Mouse (Mus musculus) megakaryocyte, adult 5-6 weeks (primary cell): ENCODE measurements around the gene Olfr951. TPM values are rescaled to one million over a fixed set of nuclear protein-coding genes. Genes with fewer than 3 reads are reported as not detected.

Source experiments
- ATAC-seq: 2 replicates; pipeline ENCODE4 v1.8.0; 2016; ENCODE audit warnings: mild to moderate bottlenecking, inconsistent platforms; ENCODE audit not compliant: poor library complexity, severe bottlenecking
- total RNA-seq, 2 experiments: library from RNA; stranded (forward) in 1 of 2; stranded (reverse) in 1 of 2; fragments of 153-499, 151-499 nt in 1 of 2; fragments of 221-1000, 200-1000 nt in 1 of 2; gene quantifications; 2 replicates each; pipeline versions ENCODE4 v1.2.3 to v1.2.4; 2015 to 2017

Gene Olfr951
- total RNA-seq (2015) (not detected in 2 replicates), total RNA-seq (2017) (not detected in 2 replicates)

DNA sequence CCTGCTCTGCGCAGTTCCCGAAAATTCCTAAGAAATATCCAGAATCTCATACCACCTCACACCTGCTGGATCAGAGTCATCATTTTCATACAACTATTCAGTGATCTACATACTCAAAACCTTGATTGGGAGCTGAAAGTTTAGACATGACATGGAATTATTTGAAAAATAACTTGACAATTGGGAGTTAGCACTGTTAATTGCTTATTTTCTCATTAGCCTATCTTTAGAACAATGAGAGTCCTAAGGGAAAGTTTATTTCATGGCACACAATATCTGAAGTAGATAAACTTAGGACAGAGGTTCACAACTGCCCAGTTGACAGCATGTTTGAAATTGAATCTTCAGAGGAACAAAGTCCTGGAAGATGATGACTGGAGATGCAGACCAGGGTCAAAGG lies at the start of gene Olfr951:
Gene Olfr951 (plus strand): TSS at position 301 of the 400 bp plus-strand sequence.
- ATAC-seq, result no peak

DNA sequence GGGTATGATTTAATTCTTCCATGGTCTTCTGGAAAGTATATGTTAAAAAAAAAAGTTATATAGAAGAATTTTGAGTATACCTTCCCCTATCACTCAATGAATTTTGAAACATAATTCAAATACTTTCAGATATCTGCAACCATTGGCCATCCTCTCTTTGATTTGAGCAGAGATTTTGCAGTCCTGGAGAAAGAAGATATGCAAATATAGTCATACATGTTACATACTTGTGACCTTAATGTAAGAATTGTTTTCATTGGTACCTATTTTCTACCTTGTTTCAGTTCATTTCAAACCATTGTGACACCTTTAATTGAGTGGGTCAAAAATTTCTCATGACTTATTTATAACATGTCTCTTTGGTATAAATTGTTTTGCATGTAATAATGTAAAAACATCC lies 39.8 kb downstream of the Olfr951 start, which contains the start of gene Olfr952:
Gene Olfr952 (minus strand): TSS at position 101 of the 400 bp plus-strand sequence.
- ATAC-seq, result no peak

Other genes starting within 250 kb of the Olfr951 start
- gene Olfr943, start 221.1 kb upstream of the Olfr951 start, total RNA-seq (2015), result not detected in 2 replicates
- gene Olfr943, start 221.1 kb upstream of the Olfr951 start, total RNA-seq (2017), result not detected in 2 replicates
- gene Olfr944, start 185.5 kb upstream of the Olfr951 start, total RNA-seq (2015), result not detected in 2 replicates
- gene Olfr944, start 185.5 kb upstream of the Olfr951 start, total RNA-seq (2017), result not detected in 2 replicates
- not detected in 2 replicates for gene Olfr1537, start 137.4 kb upstream of the Olfr951 start, total RNA-seq (2015)
- gene Olfr1537, start 137.4 kb upstream of the Olfr951 start, total RNA-seq (2017), result not detected in 2 replicates
- not detected in 2 replicates for gene Olfr945, start 110.6 kb upstream of the Olfr951 start, total RNA-seq (2015)
- not detected in 2 replicates for gene Olfr945, start 110.6 kb upstream of the Olfr951 start, total RNA-seq (2017)
- not detected in 2 replicates for gene Olfr948, start 61.4 kb upstream of the Olfr951 start, total RNA-seq (2015)
- not detected in 2 replicates for gene Olfr948, start 61.4 kb upstream of the Olfr951 start, total RNA-seq (2017)
- gene Olfr952, start 39.7 kb downstream of the Olfr951 start, total RNA-seq (2015), result not detected in 2 replicates
- not detected in 2 replicates for gene Olfr952, start 39.7 kb downstream of the Olfr951 start, total RNA-seq (2017)
- not detected in 2 replicates for gene Olfr954, start 69.3 kb downstream of the Olfr951 start, total RNA-seq (2015)
- not detected in 2 replicates for gene Olfr954, start 69.3 kb downstream of the Olfr951 start, total RNA-seq (2017)
- not detected in 2 replicates for gene Olfr955, start 84.5 kb downstream of the Olfr951 start, total RNA-seq (2015)
- not detected in 2 replicates for gene Olfr955, start 84.5 kb downstream of the Olfr951 start, total RNA-seq (2017)
- not detected in 2 replicates for gene Olfr44, start 106.6 kb downstream of the Olfr951 start, total RNA-seq (2015)
- not detected in 2 replicates for gene Olfr44, start 106.6 kb downstream of the Olfr951 start, total RNA-seq (2017)
- gene Olfr957, start 128.4 kb downstream of the Olfr951 start, total RNA-seq (2015), result not detected in 2 replicates
- not detected in 2 replicates for gene Olfr957, start 128.4 kb downstream of the Olfr951 start, total RNA-seq (2017)
- not detected in 2 replicates for gene Olfr958, start 166.6 kb downstream of the Olfr951 start, total RNA-seq (2015)
- not detected in 2 replicates for gene Olfr958, start 166.6 kb downstream of the Olfr951 start, total RNA-seq (2017)
- not detected in 2 replicates for gene Olfr959, start 188.2 kb downstream of the Olfr951 start, total RNA-seq (2015)
- gene Olfr959, start 188.2 kb downstream of the Olfr951 start, total RNA-seq (2017), result not detected in 2 replicates
- 0.14 and 0.74 TPM in 2 replicates for gene AW551984, start 217.0 kb downstream of the Olfr951 start, total RNA-seq (2015)
- gene AW551984, start 217.0 kb downstream of the Olfr951 start, total RNA-seq (2017), result 0.11 and 0.37 TPM in 2 replicates
- not detected in 2 replicates for gene Olfr148, start 223.2 kb downstream of the Olfr951 start, total RNA-seq (2015)
- not detected in 2 replicates for gene Olfr148, start 223.2 kb downstream of the Olfr951 start, total RNA-seq (2017)
- gene Olfr960, start 234.0 kb downstream of the Olfr951 start, total RNA-seq (2015), result not detected in 2 replicates
- gene Olfr960, start 234.0 kb downstream of the Olfr951 start, total RNA-seq (2017), result not detected in 2 replicates